Mouse (Mus musculus): ENCODE measurements around the gene Otulin.

DNA sequence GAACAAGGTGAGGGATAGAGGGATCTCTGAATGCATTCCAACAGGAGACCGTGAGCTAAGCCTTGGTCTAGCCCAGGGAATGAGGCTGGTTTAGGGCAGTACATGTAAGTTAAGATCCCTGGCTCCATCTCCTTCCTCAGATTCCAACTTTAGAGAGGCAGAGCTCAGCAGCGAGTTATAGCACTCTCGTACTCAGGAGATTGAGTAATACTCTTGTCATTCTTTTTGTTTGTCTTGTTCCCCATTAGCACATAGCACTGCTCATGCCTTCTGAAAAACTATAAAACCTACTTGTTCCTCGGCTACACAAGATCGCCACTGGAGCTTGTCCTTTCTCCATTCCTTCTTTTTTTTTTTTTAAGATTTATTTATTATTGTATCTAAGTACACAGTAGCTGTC, 30.0 kb downstream of the Otulin start:
- TF ChIP-seq CTCF (IDR thresholded peaks at IDR 0.05; ENCODE audit: borderline replicate concordance, extremely low read depth, insufficient read depth, insufficient read length) (no peak), POLR2A (IDR thresholded peaks at IDR 0.05; ENCODE audit: borderline replicate concordance, extremely low read depth, insufficient read depth, insufficient read length, poor library complexity, severe bottlenecking) (no peak)
